Mouse (Mus musculus) E14TG2a.4 (cell line): ENCODE results near the gene Il31ra.

Experiments
- H3K27me3 ChIP-seq: 2 replicates; pipeline ENCODE4 v1.6.1; 2014; ENCODE audit warnings: low read length, control low read depth; ENCODE audit not compliant: insufficient read depth
- H3K36me3 ChIP-seq: 2 replicates; pipeline ENCODE4 v1.6.1; 2014; ENCODE audit warnings: low read length, control low read depth; ENCODE audit not compliant: insufficient read depth
- H3K4me1 ChIP-seq: replicated peaks from 2 replicates; pipeline ENCODE4 v1.6.1; 2014; ENCODE audit warnings: low read depth, low read length, control low read depth
- H3K4me3 ChIP-seq: replicated peaks from 2 replicates; pipeline ENCODE4 v1.5.1; 2014; ENCODE audit warnings: mild to moderate bottlenecking, low read length
- H3K9me3 ChIP-seq: 2 replicates; pipeline ENCODE4 v1.6.1; 2014; ENCODE audit warnings: low read length, control low read depth
- CTCF ChIP-seq: conservative IDR thresholded peaks from 2 replicates; pipeline ENCODE4 v1.5.1; 2014; ENCODE audit warnings: low read length
- NANOG ChIP-seq: IDR thresholded peaks from 2 replicates; pipeline ENCODE4 v1.6.1; 2014; ENCODE audit warnings: borderline replicate concordance, low read length, mixed read lengths
- POU5F1 ChIP-seq: IDR thresholded peaks from 2 replicates; pipeline ENCODE4 v1.6.1; 2014; ENCODE audit warnings: low read length, borderline replicate concordance

The Il31ra gene

DNA sequence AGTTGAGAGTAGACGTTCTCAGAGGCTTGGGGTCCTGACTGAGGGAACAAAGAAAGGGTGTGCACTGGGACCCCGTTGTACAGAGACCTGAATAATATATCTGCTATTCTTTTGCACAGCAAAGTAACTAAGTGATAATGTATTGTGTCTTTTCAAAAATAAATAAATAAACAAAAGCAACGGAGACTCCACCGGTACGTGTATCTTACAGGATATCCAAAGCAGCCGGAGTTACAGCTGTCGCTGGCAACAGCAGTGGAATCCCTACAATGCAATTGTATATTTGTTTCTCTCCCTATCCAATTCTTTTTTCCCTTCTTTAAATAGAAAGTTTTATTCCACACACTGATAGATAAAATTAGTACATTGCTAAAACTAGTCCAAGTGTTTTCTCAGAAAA is 115.1 kb downstream of the Il31ra start:
- H3K4me1 ChIP-seq: peaks cover 19% of the 10 kb centered on the region
- H3K9me3 ChIP-seq: no peaks in the 10 kb centered on the region
- H3K4me3 ChIP-seq: no peak overlapping the region
- H3K27me3 ChIP-seq: no peaks in the 10 kb centered on the region
- no peak for TF ChIP-seq NANOG
- TF ChIP-seq POU5F1: no peak
- peaks cover 90% of the 10 kb centered on the region for H3K36me3 ChIP-seq

DNA sequence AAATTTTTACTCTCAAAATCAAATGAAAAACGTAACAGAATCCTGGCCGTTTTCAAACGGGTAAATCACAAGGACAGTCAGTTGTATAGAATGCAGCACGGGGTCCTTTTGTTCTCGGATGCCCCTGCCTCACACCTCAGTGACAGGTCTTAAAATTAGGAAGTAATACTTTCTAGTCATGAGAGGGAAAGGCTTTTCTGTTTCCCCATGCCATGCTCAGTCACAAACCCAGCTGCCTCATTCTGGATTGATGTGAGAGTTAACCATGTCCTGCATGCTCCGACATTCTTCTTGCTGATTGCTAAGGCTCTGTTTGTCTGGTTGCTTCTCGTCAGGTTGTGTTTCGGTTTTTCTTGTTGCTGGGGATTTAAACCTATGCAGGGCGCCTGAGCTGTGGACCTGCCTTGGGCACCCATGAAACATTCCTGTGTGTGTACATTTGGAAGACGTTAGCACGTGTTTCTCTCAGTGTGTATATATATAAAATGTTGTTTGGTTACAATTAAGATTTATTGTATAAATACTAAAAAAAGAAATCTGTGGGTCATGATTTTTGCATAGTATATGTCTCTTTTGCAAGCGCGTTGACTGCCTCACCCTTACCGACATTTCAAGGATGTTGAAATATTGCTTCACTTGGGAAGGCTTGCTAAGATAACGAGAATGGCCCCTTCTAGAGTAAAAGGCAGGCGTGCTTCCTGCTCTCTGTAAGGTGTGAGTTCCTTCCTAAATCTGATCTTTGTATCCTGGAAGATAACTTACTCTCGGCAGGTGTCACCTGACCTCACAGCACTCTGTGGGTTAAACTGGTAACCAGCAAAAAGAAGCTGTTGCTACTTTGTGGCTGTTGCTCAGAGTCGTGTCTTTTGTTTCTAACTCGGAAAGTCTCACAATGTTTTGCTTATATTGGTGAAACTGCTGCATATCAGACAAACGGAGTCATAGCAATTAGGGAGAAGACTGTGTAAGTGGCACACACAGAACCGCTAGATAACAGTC is 120.1 kb downstream of the Il31ra start:
- TF ChIP-seq CTCF (no peak), POU5F1 (no peak), NANOG (no peak)
- H3K27me3 ChIP-seq: no peaks in the 10 kb centered on the region
- peaks cover 71% of the 10 kb centered on the region for H3K36me3 ChIP-seq
- no peaks in the 10 kb centered on the region for H3K9me3 ChIP-seq
- peaks cover 57% of the 10 kb centered on the region for H3K4me1 ChIP-seq
- H3K4me3 ChIP-seq: no peak overlapping the region

DNA sequence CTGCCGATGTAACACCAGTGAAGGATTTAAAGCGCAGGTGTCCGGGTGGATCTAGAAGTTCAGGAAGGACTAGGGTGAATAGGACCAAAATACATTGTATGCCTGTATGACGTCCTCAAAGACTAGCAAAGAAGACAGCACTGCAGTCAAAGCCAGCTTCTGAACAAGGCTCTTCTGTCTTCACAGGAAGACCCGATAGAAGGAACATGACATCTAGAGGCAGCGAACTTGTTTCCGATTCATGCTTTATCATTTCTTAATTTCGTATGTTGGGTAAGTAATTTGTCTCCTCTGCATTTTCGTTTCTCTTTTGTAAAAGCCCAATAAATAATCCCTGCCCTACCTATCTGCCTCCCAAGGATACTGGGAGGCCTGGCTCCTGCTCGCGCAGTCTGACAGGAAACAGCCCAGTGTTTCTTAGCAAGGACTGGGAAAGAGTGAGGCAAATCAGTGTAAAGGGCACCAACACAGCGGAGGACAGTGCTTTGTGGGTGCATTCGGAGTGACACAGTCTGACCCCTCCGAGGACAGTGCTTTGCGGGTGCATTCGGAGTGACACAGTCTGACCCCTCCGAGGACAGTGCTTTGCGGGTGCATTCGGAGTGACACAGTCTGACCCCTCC is 121.6 kb downstream of the Il31ra start:
- Histone ChIP-seq H3K27me3 (no peaks in the 10 kb centered on the region), H3K9me3 (no peaks in the 10 kb centered on the region), H3K4me3 (no peak overlapping the region), H3K36me3 (peaks cover 69% of the 10 kb centered on the region), H3K4me1 (peaks cover 68% of the 10 kb centered on the region)
- TF ChIP-seq CTCF (no peak), POU5F1 (no peak), NANOG (no peak)

DNA sequence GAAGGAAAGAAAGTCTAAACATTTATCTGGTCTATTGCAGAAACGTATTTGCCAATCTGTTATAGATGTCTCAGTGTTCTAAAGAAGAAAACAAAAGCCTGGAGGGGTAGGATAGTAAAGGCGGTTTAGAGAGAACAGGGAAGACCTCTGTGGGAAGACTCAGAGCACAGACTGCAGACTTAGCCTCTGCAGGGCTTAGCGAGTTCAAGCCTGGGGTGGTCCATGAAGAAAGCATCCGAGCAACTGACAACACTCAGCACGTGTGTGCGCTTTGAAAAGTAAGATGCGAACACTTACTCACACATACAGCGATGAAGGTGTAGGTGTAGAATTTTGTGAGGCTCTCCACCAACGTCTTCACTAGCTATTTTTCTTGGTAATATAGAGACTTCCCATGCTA is 123.0 kb downstream of the Il31ra start:
- Histone ChIP-seq H3K27me3 (no peaks in the 10 kb centered on the region), H3K4me3 (no peak overlapping the region), H3K4me1 (peaks cover 78% of the 10 kb centered on the region)

More for the DNA sequence above, 123.0 kb downstream of the Il31ra start:
- TF ChIP-seq POU5F1 (no peak), CTCF (no peak), NANOG (no peak)
- Histone ChIP-seq H3K9me3 (no peaks in the 10 kb centered on the region), H3K36me3 (peaks cover 70% of the 10 kb centered on the region)
